Mouse (Mus musculus) liver, postnatal 0 days (tissue): ENCODE results near the gene L1td1. TPM values are rescaled to one million over a fixed set of nuclear protein-coding genes. Genes with fewer than 3 reads are reported as not detected.

Source experiments
- ATAC-seq: fragments of 200-750 bp; cut with Nextera tagmentation; 2 replicates; pipeline ENCODE4 v1.8.0; 2017; ENCODE audit warnings: mild to moderate bottlenecking, moderate library complexity
- DNase-seq: peaks from one replicate; pipeline ENCODE4 v3.0.0-alpha.2; 2016
- H3K27ac ChIP-seq: fragments of 300-500 bp; sonication (generic); 2 replicates; pipeline ENCODE4 v1.5.1; 2014; ENCODE audit warnings: antibody characterized with exemption, moderate library complexity, mild to moderate bottlenecking, low read depth
- H3K27me3 ChIP-seq: fragments of 300-500 bp; sonication (generic); 2 replicates; pipeline ENCODE4 v1.6.1; 2014; ENCODE audit warnings: low read length, control low read depth, mixed read lengths; ENCODE audit not compliant: insufficient read depth
- H3K36me3 ChIP-seq: fragments of 300-500 bp; sonication (generic); replicated peaks from 2 replicates; pipeline ENCODE4 v1.6.1; 2014; ENCODE audit warnings: mild to moderate bottlenecking, control low read depth, low read length, moderate library complexity, mixed read lengths; ENCODE audit not compliant: insufficient read depth
- H3K4me1 ChIP-seq: fragments of 300-500 bp; sonication (generic); 2 replicates; pipeline ENCODE4 v1.6.1; 2014; ENCODE audit warnings: antibody characterized with exemption, mild to moderate bottlenecking, control low read depth; ENCODE audit not compliant: insufficient read depth
- H3K4me2 ChIP-seq: fragments of 300-500 bp; sonication (generic); 2 replicates; pipeline ENCODE4 v1.6.1; 2014; ENCODE audit warnings: low read depth, mild to moderate bottlenecking, low read length, moderate library complexity, mixed read lengths
- H3K4me3 ChIP-seq: fragments of 300-500 bp; sonication (generic); 2 replicates; pipeline ENCODE4 v1.5.1; 2014; ENCODE audit warnings: low read depth, low read length
- H3K9ac ChIP-seq: fragments of 300-500 bp; sonication (generic); replicated peaks from 2 replicates; pipeline ENCODE4 v1.6.1; 2014; ENCODE audit warnings: mild to moderate bottlenecking, moderate library complexity
- H3K9me3 ChIP-seq: fragments of 300-500 bp; sonication (generic); 2 replicates; pipeline ENCODE4 v1.6.1; 2016; ENCODE audit warnings: mild to moderate bottlenecking, control low read depth, low read length, mixed read lengths
- CTCF ChIP-seq: sonication (generic); IDR thresholded peaks from 2 replicates; pipeline ENCODE4 v1.5.1; 2016; ENCODE audit warnings: antibody characterized with exemption, low read depth
- EP300 ChIP-seq: IDR thresholded peaks from 2 replicates; pipeline ENCODE4 v1.6.1; 2016; ENCODE audit warnings: antibody characterized with exemption, low read depth, mild to moderate bottlenecking
- WGBS: fragments of 180-500 bp; shearing (Covaris S2); extraction: QIAGEN DNeasy Blood & Tissue Kit; methylation state at CpG from one replicate; pipeline ENCODE4 v1.1.7; 2014; ENCODE audit not compliant: insufficient replicate concordance; 5-methylcytosine and 5-hydroxymethylcytosine counted together
- polyA plus RNA-seq: library from polyadenylated mRNA; unstranded; fragments of >200 nt; fragmentation: Nextera tagmentation; extraction: Ambion mirVana; gene quantifications from 2 replicates; pipeline ENCODE4 v1.2.1, GENCODE M21; 2015

L1td1 gene
- not detected in 2 replicates for polyA plus RNA-seq

- H3K27me3 ChIP-seq = peaks cover 28% of the 10 kb centered on the region
- no peaks in the 10 kb centered on the region for H3K36me3 ChIP-seq
- no peak within 1 kb of the TSS for H3K9ac ChIP-seq
- H3K4me2 ChIP-seq = peak within 1 kb of the TSS; percentile 56
- WGBS = 6% methylated on average over 29 of the region's 29 CpGs
- DNase-seq = peak; percentile 18
- H3K9me3 ChIP-seq = no peaks in the 10 kb centered on the region
- TF ChIP-seq EP300 = no peak
- TF ChIP-seq CTCF = no peak
- peak within 1 kb of the TSS; percentile 22 for H3K4me3 ChIP-seq
- no peak within 1 kb of the TSS for H3K27ac ChIP-seq
- ATAC-seq = no peak
- H3K4me1 ChIP-seq = peaks cover 4% of the 10 kb centered on the region
Observed at GRCm38 (mm10) chr4:98726590-98727237, at the start of gene L1td1. TSS of gene L1td1 (plus strand) at chr4:98726734.

DNA sequence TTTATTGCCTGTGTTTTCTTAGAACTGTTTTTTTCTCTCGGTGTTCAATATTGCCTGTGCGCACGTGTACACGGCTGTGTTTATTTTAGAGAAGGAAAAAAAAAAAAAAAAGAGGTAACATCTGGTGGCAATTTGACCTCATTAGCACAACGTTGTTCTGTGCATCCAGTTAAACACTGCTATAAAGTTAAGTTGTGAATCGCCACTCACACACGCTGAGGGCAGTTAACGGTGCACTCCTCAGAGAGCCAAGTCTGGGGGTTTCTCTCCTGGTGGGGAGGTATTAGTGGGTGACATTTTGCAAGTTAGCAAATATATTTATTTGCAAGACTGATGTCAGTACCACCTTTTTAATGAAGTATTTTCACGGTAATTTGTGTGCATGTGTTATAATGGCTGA, 49.0 kb upstream of the L1td1 start:
- Histone ChIP-seq H3K4me2 (no peak overlapping the region), H3K36me3 (no peaks in the 10 kb centered on the region), H3K9me3 (no peaks in the 10 kb centered on the region), H3K27me3 (no peaks in the 10 kb centered on the region), H3K9ac (no peak overlapping the region), H3K27ac (no peak overlapping the region), H3K4me3 (no peak overlapping the region), H3K4me1 (no peaks in the 10 kb centered on the region)
- DNase-seq = no peak
- no peak for TF ChIP-seq CTCF
- TF ChIP-seq EP300 = no peak
- WGBS = 74% methylated on average over 9 of the region's 9 CpGs
- ATAC-seq = no peak

GRCm38 (mm10) chr4:98686678-98687267, 39.8 kb upstream of the L1td1 start:
- ATAC-seq = no peak
- no peaks in the 10 kb centered on the region for H3K4me1 ChIP-seq
- H3K27me3 ChIP-seq = no peaks in the 10 kb centered on the region
- H3K9ac ChIP-seq = no peak overlapping the region
- TF ChIP-seq EP300 (no peak), CTCF (no peak)
- no peaks in the 10 kb centered on the region; the same call in none of the 2 replicates for H3K36me3 ChIP-seq
- no peak for DNase-seq
- H3K9me3 ChIP-seq = no peaks in the 10 kb centered on the region
- no peak overlapping the region for H3K4me3 ChIP-seq
- 77% methylated on average over 11 of the region's 11 CpGs for WGBS
- H3K27ac ChIP-seq = no peak overlapping the region
- H3K4me2 ChIP-seq = no peak overlapping the region

DNA sequence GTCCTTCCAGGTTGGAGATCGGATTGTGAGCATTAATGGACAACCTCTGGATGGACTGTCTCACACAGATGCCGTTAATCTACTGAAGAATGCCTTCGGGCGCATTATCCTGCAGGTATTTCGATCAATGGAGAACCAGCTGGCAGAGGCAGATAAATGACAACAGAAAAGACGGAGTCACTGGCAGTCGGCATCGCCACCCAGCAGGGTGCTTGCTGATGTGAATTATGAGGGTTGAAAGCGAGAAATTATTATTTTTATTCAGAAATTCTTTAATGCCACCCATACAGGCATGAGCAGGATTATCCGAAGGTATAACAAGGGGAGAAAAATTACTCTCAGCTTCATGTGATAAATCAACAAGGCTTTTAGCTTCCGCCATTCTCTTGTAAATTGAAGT, 38.4 kb upstream of the L1td1 start:
- Histone ChIP-seq H3K9me3 (no peaks in the 10 kb centered on the region), H3K27me3 (no peaks in the 10 kb centered on the region), H3K9ac (no peak overlapping the region), H3K4me2 (no peak overlapping the region), H3K36me3 (no peaks in the 10 kb centered on the region; the same call in none of the 2 replicates), H3K4me3 (no peak overlapping the region), H3K27ac (no peak overlapping the region), H3K4me1 (no peaks in the 10 kb centered on the region)
- DNase-seq (no peak), ATAC-seq (no peak)
- TF ChIP-seq EP300 = no peak
- no peak for TF ChIP-seq CTCF
- WGBS = 88% methylated on average over 11 of the region's 11 CpGs

DNA sequence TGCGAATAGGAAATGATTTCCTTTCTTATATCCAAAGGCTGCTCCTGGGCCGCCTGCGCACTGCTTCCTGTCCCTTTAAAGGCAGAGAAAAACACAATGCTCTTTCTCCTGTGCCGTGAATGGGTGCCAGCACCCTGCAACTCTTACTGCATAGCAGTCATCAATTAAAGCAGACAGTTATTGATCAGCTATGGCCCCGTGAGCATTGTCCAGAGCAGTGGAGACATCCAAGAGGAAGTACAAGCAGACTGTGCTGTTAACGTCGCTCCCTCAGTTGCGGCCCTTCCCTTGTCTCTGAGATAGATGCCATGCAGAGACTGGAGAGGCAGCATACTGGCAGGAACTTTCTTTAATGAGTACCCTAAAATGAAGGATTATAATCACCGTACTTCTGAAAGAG, 38.0 kb upstream of the L1td1 start:
- H3K27me3 ChIP-seq = no peaks in the 10 kb centered on the region
- H3K4me3 ChIP-seq = no peak overlapping the region
- H3K4me1 ChIP-seq = no peaks in the 10 kb centered on the region
- DNase-seq (no peak), ATAC-seq (no peak)
- no peak overlapping the region for H3K4me2 ChIP-seq
- no peaks in the 10 kb centered on the region for H3K9me3 ChIP-seq
- WGBS = 73% methylated on average over 9 of the region's 9 CpGs
- H3K9ac ChIP-seq = no peak overlapping the region
- H3K36me3 ChIP-seq = no peaks in the 10 kb centered on the region; the same call in none of the 2 replicates
- H3K27ac ChIP-seq = no peak overlapping the region
- TF ChIP-seq CTCF (no peak), EP300 (no peak)

GRCm38 (mm10) chr4:98689988-98690387, 36.5 kb upstream of the L1td1 start:
- no peaks in the 10 kb centered on the region for H3K4me1 ChIP-seq
- ATAC-seq = no peak
- no peak overlapping the region for H3K9ac ChIP-seq
- TF ChIP-seq CTCF = no peak
- no peak for TF ChIP-seq EP300
- 83% methylated on average over 1 of the region's 1 CpGs for WGBS
- no peaks in the 10 kb centered on the region for H3K27me3 ChIP-seq
- H3K36me3 ChIP-seq = no peaks in the 10 kb centered on the region; the same call in none of the 2 replicates
- no peaks in the 10 kb centered on the region for H3K9me3 ChIP-seq
- DNase-seq = no peak
- H3K4me3 ChIP-seq = no peak overlapping the region
- no peak overlapping the region for H3K27ac ChIP-seq
- no peak overlapping the region for H3K4me2 ChIP-seq
